Mouse (Mus musculus) forelimb bud, embryonic 11.5 days (tissue): ENCODE data around the gene Scn1b.

Experiments
- DNase-seq: peaks from one replicate; pipeline ENCODE4 v3.0.0-alpha.2; 2012; ENCODE audit warnings: low read depth, low spot score

The Scn1b gene

GRCm38 (mm10) chr7:31126851-31127724, at the start of gene Scn1b:
Scn1b (minus strand) TSS chr7:31127003.
- no peak for DNase-seq

DNA sequence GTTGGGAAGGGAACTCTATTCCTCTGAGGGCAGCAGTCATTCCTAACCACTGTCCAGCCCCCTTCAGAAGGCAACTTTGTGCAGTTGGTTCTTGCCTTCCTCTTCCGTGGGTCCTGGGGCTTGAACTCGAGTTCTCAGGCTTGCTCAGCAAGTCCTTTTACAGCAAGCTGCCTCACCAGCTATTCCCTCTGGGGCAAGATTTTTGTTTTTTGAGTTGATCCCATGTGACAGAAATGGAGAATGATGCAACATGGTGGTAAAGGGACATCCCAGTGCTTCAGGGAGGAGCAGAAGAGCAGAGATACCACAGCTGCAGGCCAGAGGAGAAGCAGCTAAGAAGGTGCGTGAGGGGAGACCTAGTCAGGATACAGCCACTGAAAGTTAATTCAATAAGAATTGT, 48.3 kb upstream of the Scn1b start:
- DNase-seq = no peak

GRCm38 (mm10) chr7:31174466-31174865, 47.7 kb upstream of the Scn1b start:
- no peak for DNase-seq

- no peak for DNase-seq
Observed at GRCm38 (mm10) chr7:31172238-31172637, 45.4 kb upstream of the Scn1b start.

GRCm38 (mm10) chr7:31170520-31170919, 43.7 kb upstream of the Scn1b start:
- DNase-seq = no peak

DNA sequence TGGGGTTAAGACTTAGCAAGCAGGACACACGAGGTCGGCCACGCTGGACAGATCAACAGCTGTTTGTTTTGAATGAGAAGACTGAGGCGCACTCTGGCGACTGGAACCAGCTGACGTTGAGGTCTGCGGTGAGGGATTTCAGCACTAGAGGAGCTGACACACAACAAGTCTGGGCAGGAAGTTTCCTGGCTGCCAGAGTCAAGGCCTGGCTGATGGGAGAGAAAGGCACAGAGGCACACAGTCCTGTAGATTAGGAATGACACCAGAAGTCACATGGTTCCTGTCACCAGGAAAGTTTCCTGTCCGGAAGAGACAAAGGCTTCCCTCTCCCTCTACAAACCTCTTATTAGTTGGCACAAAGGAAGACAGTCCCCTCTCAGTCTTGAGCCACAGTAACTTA, 41.6 kb upstream of the Scn1b start:
- DNase-seq = no peak

DNA sequence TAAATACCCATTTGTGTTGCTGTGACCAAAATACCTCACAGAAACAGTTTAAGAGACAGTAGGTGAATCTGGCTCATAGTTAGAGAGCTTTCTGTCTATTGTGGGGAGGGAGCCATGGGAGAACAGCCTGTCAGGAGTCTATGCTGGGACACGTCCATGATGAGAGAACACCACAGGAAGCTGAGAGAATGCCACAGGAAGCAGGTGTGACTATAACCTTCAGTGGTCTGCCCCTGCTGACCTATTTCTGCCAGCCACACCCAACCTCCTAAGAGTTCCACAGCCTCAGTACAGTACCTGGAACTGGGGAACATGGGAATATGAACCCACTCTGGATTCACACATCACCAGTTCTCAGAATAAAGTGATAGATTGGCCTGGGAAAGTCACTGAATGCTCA, 37.9 kb upstream of the Scn1b start:
- DNase-seq = no peak

DNA sequence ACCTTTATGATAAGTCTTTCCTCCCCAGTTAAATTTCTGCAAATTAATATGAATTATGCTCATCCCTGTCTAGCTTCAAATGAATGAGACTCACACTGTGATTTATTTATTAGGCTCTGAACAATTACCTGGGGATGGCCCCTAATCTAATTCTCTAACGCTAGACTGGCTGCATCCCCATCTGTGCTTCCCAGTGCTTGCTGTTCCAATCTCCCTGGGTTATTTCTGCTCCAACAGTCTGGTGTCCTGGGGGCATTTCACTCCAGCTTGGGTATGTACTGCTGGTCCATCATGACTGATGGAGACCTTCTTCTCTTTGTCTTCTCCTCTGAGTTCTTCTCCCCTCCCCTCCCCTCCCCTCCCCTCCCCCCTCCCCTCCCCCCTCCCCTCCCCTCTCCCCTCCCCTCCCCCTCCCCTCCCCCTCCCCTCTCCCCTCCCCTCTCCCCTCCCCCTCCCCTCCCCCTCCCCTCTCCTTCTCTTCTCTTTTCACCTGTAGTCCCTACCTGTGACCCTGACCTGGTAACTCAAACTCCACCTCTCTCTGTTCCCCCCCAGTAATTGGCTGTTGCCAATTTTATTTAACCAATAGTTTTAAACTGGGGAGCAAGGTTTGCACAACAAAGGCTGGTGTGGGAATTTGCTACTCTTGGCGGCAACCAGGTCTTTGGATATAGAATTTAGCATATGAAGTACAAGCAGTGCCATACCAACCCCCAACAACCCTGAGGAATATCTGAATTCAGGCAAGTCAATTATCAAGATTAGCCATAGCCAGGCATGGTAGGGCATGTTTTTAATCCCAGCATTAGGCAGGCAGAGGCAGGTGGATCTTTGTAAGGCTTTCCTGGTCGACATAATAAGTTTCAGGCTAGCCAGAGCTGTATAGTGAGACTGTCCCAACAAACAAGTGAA, 37.1 kb upstream of the Scn1b start:
- no peak for DNase-seq

GRCm38 (mm10) chr7:31162324-31162723, 35.5 kb upstream of the Scn1b start:
- DNase-seq = no peak

- DNase-seq = no peak
Observed at GRCm38 (mm10) chr7:31161831-31162230, 35.0 kb upstream of the Scn1b start.

DNA sequence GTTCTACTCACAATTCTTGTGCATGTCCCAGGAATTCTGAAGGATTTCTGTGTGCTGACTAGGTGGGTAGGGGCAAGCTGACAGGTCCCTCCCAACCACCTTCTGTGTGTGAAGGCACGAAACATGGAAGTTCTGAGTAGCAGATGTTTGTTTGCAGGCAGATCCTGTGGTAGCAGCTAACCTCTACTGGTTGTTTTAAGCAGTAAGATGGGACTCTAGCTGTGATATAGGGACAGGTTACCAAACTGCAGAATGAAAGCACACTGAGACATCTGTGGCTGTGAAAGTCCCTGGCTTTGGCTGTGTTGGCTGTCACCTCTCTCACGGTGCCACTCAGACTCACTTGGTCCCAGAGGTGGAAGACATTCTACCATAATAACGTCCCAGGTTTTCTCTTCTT, 34.4 kb upstream of the Scn1b start:
- no peak for DNase-seq

GRCm38 (mm10) chr7:31160763-31161162, 34.0 kb upstream of the Scn1b start:
- no peak for DNase-seq

DNA sequence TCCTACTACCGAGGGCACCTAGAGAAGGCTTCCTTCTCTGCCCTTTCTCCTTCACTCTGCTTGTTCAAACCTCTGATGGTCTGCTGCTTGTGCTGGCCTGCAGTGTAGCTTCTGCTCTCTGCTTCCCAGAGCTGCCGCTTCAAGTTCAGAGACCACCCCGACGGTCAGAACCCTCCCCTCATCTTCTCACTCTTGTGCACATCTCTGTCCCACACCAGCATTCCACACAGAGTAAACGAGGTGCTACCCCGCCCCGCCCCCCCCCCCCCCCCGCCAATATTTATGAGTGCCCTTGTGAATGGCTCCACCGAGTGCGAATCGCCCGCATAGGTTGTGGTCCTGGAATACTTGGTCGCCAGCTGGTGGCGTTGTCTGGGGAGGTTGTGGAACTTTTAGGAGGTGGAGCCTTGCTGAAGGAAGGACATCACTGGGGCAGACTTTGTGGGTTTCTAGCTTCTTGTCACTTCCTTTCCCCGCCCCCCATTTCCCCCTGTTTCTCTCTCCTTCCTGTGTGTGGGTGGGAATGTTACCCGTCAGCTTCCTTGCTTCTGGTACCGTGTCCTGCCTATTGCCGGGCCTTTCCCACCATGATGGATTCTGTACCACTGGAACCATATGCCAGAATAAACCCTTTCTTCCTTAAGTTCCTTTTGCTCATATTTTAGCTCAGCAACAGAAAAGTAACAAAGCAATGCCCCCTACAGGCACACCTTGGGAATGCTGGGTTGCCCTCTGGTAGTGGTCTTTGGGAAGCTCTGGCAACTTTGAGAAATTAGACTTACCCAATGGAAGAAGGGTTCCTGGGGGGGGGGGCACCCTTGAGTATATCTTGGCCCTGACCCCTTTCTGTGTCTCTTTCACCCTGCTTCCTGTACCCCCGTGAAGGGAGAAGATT, 29.5 kb upstream of the Scn1b start:
- peak; percentile 48 for DNase-seq

- DNase-seq = peak; percentile 59
Observed at GRCm38 (mm10) chr7:31155296-31156033, 28.7 kb upstream of the Scn1b start, which contains the start of gene Gramd1a. Gramd1a (minus strand) TSS chr7:31155896.

DNA sequence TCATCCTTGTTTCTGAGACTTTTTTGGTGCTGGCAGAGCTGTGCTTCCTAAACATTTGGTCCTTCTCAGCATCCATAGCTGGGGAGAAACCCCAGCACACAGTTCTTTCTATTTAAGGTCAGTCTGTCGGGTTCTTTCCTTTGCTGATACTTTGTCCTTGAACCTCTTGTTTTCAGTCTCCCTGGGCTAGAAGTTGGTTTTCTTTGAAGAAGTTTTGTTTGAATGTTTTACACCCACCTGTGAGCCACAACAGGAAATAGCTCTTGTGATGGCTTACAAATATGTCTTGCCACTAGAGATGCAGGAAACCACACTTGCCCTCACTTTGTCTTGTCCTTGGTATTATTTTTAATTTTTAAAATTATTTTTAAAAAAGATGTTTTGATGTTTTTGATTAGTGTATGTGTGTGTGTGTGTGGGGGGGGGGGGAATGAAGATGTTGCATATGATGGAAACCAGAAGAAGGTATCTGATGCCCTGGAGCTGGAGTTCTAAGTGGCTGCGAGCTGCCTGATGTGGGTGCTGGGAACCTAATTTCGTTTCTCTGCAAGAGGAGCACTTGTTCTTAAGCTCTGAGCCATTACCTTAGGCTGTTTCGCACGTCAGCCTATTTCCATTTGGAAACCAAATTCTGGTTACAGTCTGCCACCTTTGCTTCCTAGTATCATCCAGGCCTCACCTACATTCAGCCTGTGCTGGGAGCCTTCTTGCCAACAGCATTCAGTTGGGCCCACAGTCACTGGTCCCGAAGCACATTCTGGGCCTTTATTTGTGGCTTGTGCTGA, 26.9 kb upstream of the Scn1b start:
- no peak for DNase-seq

DNA sequence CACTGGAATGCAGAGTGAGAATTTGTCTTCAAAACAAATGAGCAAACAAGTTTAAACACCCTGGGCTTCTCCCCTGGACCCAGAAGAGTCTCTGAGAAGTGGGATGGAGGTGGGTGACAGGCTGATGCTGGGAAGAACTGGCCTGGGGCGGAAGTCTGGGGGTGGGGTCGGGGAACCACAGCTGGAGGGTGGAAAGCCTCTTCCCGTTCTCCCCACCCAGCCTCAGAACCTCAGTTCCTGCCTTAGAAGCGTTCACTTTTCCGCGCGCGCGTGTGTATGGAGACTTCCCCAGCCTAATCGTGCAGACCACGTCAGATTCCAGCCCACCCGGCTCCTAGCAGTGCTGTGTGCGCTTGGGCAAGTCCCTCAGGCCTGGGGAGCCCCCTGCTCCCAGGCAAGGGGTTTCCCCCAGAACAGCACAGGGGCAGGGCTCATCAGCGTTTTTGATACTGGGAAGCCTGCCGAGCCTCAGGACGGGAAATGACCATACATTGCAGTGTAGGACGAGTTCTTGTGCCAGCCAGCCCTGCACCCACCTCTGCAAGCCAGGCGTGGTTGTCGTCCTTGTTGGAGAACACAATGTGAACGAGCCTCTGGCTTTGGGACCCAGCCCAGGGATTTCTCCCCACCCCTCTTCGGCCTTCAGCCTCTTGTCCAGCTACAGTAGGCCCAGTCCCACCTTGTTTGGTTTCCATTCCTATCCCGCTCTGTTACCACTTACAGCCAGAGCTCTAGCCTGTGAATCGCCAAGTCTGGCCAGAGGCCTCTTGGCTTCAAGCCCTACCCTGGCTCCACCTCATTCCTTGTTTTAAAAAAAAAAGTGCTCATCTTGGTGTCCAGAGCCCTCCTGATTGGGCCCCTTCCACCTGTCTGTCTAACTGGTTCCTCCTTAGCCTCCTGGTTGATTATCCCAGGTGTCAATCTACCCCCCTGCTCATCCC, 24.8 kb upstream of the Scn1b start:
- DNase-seq = peak; percentile 43

DNA sequence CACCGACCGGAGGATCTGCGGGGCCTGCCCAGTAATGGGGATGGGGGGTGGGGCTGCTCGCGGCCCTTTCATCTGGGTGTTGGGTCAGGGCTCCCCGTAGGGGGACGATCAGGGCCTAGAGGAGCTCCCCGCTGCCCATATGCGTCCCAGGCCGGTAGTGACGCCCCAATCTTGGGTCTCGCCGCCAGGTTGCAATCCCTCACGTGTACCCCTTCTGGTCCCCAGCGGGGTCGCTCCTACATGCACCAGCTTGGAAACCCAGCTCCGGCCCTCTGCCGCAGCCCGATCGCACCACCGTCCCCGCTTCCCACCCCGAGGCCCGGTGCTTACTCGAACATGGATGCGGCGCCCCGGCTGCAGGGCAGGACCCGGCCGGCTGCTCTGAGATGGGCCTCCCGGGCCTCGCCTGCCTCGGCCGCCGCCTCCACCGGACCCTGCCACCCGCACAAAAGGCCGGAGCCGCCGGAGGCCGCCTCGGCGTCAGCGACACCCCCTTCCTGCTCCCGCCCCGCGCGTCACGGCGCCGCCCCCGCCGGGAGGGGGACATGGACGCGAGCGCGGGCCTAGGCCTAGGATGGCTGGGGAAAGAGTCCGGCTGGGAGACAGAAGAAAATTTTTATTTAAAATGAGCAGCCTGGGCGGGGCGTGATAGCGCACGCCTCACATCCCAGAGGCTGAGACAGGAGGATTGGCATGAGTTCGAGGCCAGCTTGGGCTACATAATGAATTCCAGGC, 23.9 kb upstream of the Scn1b start:
- peak; percentile 81 for DNase-seq
